Mouse (Mus musculus) thymus, postnatal 36 days (tissue): ENCODE data around the gene Fpgs.

ENCODE experiments used
- DNase-seq, 2 experiments: peaks; one replicate each; pipeline ENCODE4 v3.0.0; 2022; ENCODE audit warnings: mixed read lengths in 2 of 2

The Fpgs gene

GRCm38 (mm10) chr2:32724149-32724548 lies 20.2 kb upstream of the Fpgs start:
- no peak for DNase-seq

DNA sequence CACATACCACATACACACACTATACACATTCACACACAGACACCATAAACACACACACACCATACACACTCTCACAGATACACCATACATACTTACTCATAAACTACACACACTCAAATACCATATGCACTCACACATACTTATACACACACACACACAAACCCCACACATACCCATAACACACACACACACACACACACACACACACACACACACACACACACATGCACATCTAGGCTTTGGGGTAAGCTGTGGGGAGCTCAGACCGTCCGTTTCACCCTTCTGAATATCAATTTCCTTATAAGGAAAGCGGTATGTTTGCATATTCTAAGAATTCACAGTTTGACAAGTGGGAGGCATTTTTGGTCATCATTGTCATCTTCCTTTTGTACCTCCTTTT lies 18.6 kb upstream of the Fpgs start:
- no peak for DNase-seq

GRCm38 (mm10) chr2:32722046-32722445 lies 18.1 kb upstream of the Fpgs start:
- peak; percentile 45 to 48 for DNase-seq

DNA sequence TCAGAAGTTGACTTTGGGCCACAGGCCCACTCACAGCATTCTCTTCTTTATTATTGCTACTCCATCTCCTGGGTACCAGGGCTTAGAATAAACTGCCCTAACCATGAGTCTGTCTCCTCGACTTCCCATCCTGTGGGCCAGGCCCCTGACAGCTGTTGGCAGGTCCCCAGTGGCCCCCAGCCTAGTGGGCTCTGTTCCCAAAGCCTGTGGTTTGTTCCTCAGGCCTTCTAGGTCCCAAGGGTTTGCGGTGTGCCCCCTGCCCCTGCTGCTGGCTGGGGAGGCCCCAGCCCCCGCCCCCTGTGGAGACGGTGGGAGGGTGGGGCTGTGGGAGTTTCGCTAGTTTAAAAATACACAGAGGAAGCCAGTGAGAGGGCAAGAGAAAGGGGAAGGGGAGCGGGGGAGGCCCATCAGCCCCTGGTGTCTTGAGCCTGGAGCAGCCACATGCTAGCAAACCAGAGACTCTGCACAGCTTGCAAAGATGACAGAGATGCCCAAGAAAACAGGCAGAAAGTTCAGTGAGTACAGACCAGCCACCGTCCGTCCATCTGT lies 16.8 kb upstream of the Fpgs start, which contains the start of gene Sh2d3c:
Gene Sh2d3c (plus strand): TSS at position 375 of the 549 bp plus-strand sequence.
- DNase-seq: peak; percentile 69 to 79

DNA sequence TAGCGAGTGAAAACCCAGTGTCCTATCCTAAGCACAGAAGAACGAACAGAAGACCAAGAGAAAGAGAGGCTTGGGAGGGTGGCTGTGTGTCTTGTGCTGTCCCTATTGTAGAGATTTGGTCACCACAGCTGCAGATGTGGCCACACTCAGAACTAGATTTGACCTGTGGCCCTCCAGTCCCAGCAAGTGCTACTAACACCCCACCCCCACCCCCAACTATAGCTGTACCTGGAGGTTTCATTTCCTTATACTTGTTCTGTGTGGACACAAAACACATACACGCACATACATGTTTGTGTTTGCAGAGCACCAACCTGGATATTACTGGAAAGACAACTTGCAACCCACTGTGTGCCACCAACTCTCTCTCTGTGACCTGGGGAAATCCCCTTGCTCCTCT lies 16.1 kb upstream of the Fpgs start:
- no peak for DNase-seq

DNA sequence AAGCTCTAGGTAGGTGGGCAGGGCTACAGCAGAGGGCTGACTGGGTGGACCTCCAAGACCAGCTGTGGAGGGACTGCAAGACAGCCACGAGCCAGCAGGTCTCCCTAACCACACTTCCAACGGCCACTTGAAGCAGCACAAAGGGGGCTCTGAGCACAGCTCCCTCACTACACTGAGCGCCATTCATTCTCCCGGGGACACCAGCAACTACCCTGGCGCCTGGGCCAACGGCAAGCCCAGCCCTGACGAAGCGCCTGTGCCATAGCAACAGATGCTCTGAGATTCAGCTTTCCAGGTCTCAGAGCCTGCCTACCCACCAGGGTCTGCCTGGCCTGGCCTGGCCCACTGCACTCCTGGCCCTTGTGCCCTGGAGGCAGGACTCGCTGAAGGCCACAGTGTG lies 14.8 kb upstream of the Fpgs start:
- DNase-seq: peak in 1 of 2 experiments; percentile 39

DNA sequence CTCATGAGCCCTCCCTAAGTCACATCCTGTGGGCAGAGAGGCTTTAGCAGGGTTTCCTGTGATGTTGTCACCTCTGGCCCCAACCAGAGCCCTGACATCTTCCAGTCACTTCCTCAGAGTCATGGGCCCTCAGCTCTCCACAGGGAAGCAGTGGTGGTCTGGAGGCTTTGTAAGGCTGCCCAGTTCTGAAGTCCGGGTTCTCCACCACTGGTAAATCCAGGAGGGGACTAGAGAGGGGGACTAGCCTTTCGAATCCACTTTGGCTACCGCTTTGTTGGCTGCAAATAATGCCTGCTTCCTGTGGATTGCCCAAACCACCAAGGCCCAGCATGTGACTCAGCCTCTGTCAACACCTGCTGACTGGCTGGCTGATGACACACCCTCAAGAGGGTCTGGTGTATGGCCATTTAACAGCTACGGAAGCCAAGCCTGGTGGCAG lies 11.1 kb upstream of the Fpgs start:
- DNase-seq: peak; percentile 27 to 42

GRCm38 (mm10) chr2:32714117-32714986 lies 10.4 kb upstream of the Fpgs start:
- DNase-seq: peak in 1 of 2 experiments; percentile 32

- DNase-seq: peak; percentile 92 to 95
These were observed 9.2 kb upstream of the Fpgs start, which contains the start of gene Cdk9 for GRCm38 (mm10) chr2:32712934-32713817. Cdk9 (minus strand) TSS chr2:32713076.

GRCm38 (mm10) chr2:32712586-32712933 lies 8.6 kb upstream of the Fpgs start:
- DNase-seq: peak; percentile 94 to 96

GRCm38 (mm10) chr2:32712108-32712551 lies 8.2 kb upstream of the Fpgs start:
- peak; percentile 64 to 78 for DNase-seq

DNA sequence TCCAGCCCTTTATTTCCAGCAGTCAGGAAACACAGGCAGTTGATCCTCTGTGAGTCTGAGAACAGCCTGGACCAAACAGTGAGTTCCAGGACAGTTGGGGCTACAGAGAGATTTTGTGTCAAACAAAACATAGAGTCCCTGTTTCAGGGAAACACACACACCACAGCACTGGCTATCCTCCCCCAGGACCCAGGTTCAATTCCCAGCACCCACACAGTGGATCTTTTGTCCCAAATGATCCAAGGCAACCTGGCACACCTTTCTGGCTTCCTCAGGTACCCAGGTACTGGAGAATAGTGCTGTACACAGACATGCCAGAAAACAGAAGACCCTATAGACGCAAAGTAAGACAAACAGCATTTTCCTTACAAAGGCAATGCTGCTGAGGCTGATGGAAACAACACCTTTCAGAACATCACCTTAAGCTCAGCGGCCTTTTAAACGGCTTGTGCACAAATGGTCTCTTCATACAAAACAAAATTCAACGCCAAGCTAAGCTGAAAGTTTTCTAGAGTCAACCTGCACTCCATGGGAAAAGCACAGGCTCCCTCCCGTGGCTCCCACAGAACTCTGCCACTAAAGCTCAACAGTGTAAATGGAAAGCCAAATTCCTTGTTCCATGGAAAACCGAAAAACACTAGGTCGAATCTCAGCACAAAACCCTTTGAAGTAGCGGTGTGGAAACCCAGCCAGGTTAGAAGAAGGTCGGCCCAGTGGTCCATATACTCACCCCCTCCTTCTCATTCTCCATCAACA lies 7.5 kb upstream of the Fpgs start:
- DNase-seq: no peak

DNA sequence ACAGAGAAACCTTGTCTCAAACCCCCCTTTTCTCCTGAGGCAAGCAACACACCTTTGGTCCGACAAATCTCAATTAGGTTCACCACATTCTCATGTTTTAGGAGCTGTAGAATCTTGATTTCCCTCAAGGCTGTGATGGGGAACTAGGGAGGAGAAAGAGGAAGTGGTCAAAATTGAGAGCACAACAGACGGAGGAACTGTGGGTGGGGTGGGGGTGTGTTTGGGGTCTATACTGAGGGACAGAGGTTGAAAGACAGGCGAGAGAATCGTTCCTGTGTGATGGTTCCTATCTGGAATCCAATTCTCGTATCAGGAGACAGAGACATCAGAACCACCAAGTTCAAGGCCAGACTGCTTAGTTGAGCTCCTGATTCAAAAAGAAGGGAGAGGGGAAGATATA lies 6.5 kb upstream of the Fpgs start:
- no peak for DNase-seq

- DNase-seq: no peak
These were observed 5.7 kb upstream of the Fpgs start for GRCm38 (mm10) chr2:32709521-32710137.

DNA sequence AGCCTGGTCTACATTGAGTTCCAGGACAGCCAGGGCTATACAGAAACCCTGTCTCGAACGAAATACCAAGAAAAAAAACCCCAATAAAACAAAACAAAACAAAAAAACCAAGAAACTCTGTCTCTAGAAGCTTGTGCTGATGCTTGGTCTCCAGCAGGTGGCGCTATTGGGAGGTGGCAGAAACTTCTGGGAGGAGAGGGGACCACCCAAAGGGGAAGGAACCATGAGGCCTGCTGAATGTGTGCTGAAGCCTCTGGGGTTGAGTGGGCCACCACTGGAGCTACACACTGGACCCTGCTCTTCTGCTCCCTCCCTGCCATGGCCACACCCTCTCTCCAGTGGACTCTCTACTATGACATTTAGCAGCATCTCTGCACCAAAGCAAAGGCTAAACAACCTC lies 4.7 kb upstream of the Fpgs start:
- peak; percentile 68 to 69 for DNase-seq

DNA sequence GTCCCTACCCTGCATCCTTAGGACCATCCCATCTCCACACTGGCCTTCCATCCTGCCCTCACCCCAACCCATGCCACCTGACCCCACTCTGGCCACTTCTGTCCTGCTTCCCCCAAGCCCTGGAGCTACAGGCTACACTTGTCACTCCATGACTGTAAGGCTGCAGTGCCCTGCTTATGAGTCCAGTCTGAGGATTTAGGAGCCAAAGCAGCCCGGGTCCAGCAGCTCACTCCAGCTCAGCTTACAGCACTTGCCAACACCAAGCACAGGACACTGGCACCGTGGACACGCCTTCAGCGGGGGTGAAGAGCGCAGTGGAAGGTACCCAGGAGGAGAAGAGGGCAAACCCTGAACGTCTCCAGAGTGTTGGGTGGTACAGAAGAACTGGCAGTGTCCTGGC lies 3.0 kb upstream of the Fpgs start:
- no peak for DNase-seq

- no peak for DNase-seq
These were observed 1.1 kb upstream of the Fpgs start for GRCm38 (mm10) chr2:32705018-32705417.

DNA sequence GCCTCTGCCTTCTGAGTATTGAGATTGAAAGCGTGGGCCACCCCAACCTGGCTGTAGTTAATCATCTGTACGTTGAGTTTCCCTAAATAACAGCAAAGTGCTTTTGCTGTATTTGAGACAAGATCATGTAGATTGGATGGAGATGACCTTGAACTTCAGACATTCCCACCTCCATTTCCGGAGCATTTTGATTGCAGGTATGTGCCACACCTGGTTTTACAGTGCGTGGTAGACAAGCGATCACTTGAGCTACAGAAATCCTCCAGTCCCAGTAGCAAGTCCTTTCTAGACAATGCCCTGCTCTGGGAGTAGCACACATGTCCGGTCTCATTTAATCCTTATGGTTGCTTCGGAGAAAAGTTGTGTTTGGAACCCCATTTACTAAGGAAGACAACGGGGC lies 899 bp downstream of the Fpgs start:
- no peak for DNase-seq

- DNase-seq: no peak
These were observed 2.8 kb downstream of the Fpgs start for GRCm38 (mm10) chr2:32700966-32701743.

DNA sequence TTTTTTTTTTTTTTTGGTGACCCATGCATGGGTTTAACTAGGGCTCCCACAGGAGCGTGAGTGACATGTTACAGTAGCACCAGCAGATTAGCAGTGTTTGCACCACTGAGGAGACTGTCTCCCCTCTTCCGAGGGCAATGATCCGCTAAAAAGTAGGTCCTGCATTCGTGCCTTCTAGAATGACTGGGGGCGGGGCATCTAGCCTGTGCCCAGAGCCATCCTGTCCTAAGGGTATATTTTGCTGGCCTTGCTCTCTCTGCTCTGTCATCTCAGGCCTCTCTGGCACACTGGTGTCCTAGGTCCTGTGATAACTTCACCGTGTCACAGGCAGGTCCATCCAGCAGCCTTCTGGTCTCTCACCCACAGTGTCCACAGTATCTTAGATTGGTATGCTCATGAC lies 4.3 kb downstream of the Fpgs start:
- no peak for DNase-seq

- peak in 1 of 2 experiments; percentile 25 for DNase-seq
These were observed 9.3 kb downstream of the Fpgs start for GRCm38 (mm10) chr2:32694691-32695090.
